Mouse (Mus musculus): ENCODE measurements around the gene Fbl. TPM values are rescaled to one million over a fixed set of nuclear protein-coding genes. Genes with fewer than 3 reads are reported as not detected.
"Not testable (repeated sequence)": the region's sequence is repeated elsewhere in the genome, so short reads cannot be mapped to it uniquely, and the experiment has no call there.

Fbl gene
- polyA plus RNA-seq, 1 experiment from 2014 or later, result 39.5 TPM

- 70% methylated on average over 19 of the region's 19 CpGs for WGBS
- Histone ChIP-seq H3K4me3 (ENCODE audit: low read depth, low read length) (no peak overlapping the region), H3K9me3 (ENCODE audit: control insufficient read depth, low read length) (no peaks in the 10 kb centered on the region), H3K27ac (ENCODE audit: low read depth, low read length) (no peak overlapping the region), H3K27me3 (ENCODE audit: control insufficient read depth, insufficient read depth, low read length) (no peaks in the 10 kb centered on the region), H3K4me2 (ENCODE audit: low read depth, low read length, severe bottlenecking) (no peak overlapping the region), H3K36me3 (ENCODE audit: control insufficient read depth, insufficient read depth, low read length) (no peaks in the 10 kb centered on the region), H3K9ac (ENCODE audit: low read length) (no peak overlapping the region), H3K4me1 (replicated peaks; ENCODE audit: control insufficient read depth, insufficient read depth, low read length) (no peaks in the 10 kb centered on the region)
- no peak for ATAC-seq (replicated peaks; ENCODE audit: low FRiP score)
- no peak for DNase-seq (ENCODE audit: low spot score)
Measured at GRCm38 (mm10) chr7:28203207-28204108, 33.9 kb downstream of the Fbl start.

- no peak for ATAC-seq (replicated peaks; ENCODE audit: low FRiP score)
- H3K9ac ChIP-seq (ENCODE audit: low read length), result no peak overlapping the region
- H3K27me3 ChIP-seq (ENCODE audit: control insufficient read depth, insufficient read depth, low read length), result no peaks in the 10 kb centered on the region
- no peaks in the 10 kb centered on the region for H3K4me1 ChIP-seq (replicated peaks; ENCODE audit: control insufficient read depth, insufficient read depth, low read length)
- H3K9me3 ChIP-seq (ENCODE audit: control insufficient read depth, low read length), result no peaks in the 10 kb centered on the region
- no peak overlapping the region for H3K27ac ChIP-seq (ENCODE audit: low read depth, low read length)
- no peaks in the 10 kb centered on the region for H3K36me3 ChIP-seq (ENCODE audit: control insufficient read depth, insufficient read depth, low read length)
- DNase-seq (ENCODE audit: low spot score), result no peak
- WGBS, result 71% methylated on average over 4 of the region's 4 CpGs
- no peak overlapping the region for H3K4me3 ChIP-seq (ENCODE audit: low read depth, low read length)
- no peak overlapping the region for H3K4me2 ChIP-seq (ENCODE audit: low read depth, low read length, severe bottlenecking)
Measured at GRCm38 (mm10) chr7:28206044-28206600, 36.6 kb downstream of the Fbl start.

DNA sequence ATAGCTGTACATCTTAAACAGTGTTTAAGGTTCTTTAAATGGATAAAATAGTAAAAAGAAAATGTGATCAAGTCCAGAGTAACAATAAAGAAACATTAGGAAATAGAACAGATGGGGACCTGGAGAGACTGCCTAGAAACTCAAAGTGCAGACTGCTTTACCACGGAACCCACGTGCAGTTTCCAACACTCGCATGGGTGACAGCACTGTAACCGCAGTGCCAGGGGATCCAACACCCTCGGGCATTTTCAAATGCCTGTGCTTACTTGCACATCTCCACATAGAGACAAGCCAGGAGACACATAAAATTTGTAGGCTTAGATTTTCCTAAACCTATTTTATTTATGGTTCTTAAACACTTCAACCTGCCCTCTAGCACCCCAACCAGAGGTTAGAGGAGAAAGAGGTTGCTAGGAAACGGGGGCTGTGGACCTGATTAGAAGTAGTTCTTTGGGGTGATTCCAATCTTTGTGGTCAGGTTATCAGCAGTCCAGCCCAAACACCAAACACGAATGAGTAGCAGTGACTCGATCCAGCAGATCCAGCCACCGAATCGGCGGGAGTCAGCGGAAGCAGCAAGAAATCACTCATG lies 39.0 kb downstream of the Fbl start:
- Histone ChIP-seq H3K4me2 (ENCODE audit: low read depth, low read length, severe bottlenecking) (peak overlapping the region; percentile 41; the same call in 1 of the 2 replicates), H3K4me3 (ENCODE audit: low read depth, low read length) (peak overlapping the region; percentile 16), H3K36me3 (ENCODE audit: control insufficient read depth, insufficient read depth, low read length) (no peaks in the 10 kb centered on the region), H3K27ac (ENCODE audit: low read depth, low read length) (no peak overlapping the region), H3K9me3 (ENCODE audit: control insufficient read depth, low read length) (no peaks in the 10 kb centered on the region), H3K9ac (ENCODE audit: low read length) (peak overlapping the region; percentile 37), H3K27me3 (ENCODE audit: control insufficient read depth, insufficient read depth, low read length) (no peaks in the 10 kb centered on the region), H3K4me1 (replicated peaks; ENCODE audit: control insufficient read depth, insufficient read depth, low read length) (no peaks in the 10 kb centered on the region)
- no peak for DNase-seq (ENCODE audit: low spot score)
- no peak for ATAC-seq (replicated peaks; ENCODE audit: low FRiP score)
- 55% methylated on average over 12 of the region's 12 CpGs for WGBS

GRCm38 (mm10) chr7:28208988-28209508 lies 39.5 kb downstream of the Fbl start:
- H3K27ac ChIP-seq (ENCODE audit: low read depth, low read length), result no peak overlapping the region

GRCm38 (mm10) chr7:28210731-28211130 lies 41.2 kb downstream of the Fbl start:
- Histone ChIP-seq H3K9ac (ENCODE audit: low read length) (no peak overlapping the region), H3K4me2 (ENCODE audit: low read depth, low read length, severe bottlenecking) (no peak overlapping the region), H3K9me3 (ENCODE audit: control insufficient read depth, low read length) (no peaks in the 10 kb centered on the region), H3K4me1 (replicated peaks; ENCODE audit: control insufficient read depth, insufficient read depth, low read length) (no peaks in the 10 kb centered on the region), H3K27ac (ENCODE audit: low read depth, low read length) (no peak overlapping the region), H3K27me3 (ENCODE audit: control insufficient read depth, insufficient read depth, low read length) (no peaks in the 10 kb centered on the region), H3K4me3 (ENCODE audit: low read depth, low read length) (no peak overlapping the region), H3K36me3 (ENCODE audit: control insufficient read depth, insufficient read depth, low read length) (no peaks in the 10 kb centered on the region)
- ATAC-seq (replicated peaks; ENCODE audit: low FRiP score) (no peak), DNase-seq (ENCODE audit: low spot score) (no peak)
- WGBS, result 55% methylated on average over 5 of the region's 5 CpGs

More at GRCm38 (mm10) chr7:28208988-28209508, 39.5 kb downstream of the Fbl start:
- Histone ChIP-seq H3K9ac (ENCODE audit: low read length) (peak overlapping the region; percentile 37), H3K4me2 (ENCODE audit: low read depth, low read length, severe bottlenecking) (peak overlapping the region; percentile 41; the same call in 1 of the 2 replicates), H3K9me3 (ENCODE audit: control insufficient read depth, low read length) (no peaks in the 10 kb centered on the region), H3K36me3 (ENCODE audit: control insufficient read depth, insufficient read depth, low read length) (no peaks in the 10 kb centered on the region), H3K27me3 (ENCODE audit: control insufficient read depth, insufficient read depth, low read length) (no peaks in the 10 kb centered on the region), H3K4me3 (ENCODE audit: low read depth, low read length) (peak overlapping the region; percentile 16), H3K4me1 (replicated peaks; ENCODE audit: control insufficient read depth, insufficient read depth, low read length) (no peaks in the 10 kb centered on the region)
- DNase-seq (ENCODE audit: low spot score), result no peak
- ATAC-seq (replicated peaks; ENCODE audit: low FRiP score), result no peak
- WGBS, result 56% methylated on average over 19 of the region's 19 CpGs

- Histone ChIP-seq H3K27ac (ENCODE audit: low read depth, low read length) (no peak overlapping the region), H3K4me2 (ENCODE audit: low read depth, low read length, severe bottlenecking) (no peak overlapping the region), H3K9me3 (ENCODE audit: control insufficient read depth, low read length) (no peaks in the 10 kb centered on the region), H3K4me1 (replicated peaks; ENCODE audit: control insufficient read depth, insufficient read depth, low read length) (no peaks in the 10 kb centered on the region), H3K36me3 (ENCODE audit: control insufficient read depth, insufficient read depth, low read length) (no peaks in the 10 kb centered on the region), H3K4me3 (ENCODE audit: low read depth, low read length) (no peak overlapping the region), H3K27me3 (ENCODE audit: control insufficient read depth, insufficient read depth, low read length) (no peaks in the 10 kb centered on the region), H3K9ac (ENCODE audit: low read length) (no peak overlapping the region)
- WGBS, result 46% methylated on average over 10 of the region's 10 CpGs
- ATAC-seq (replicated peaks; ENCODE audit: low FRiP score), result no peak
- peak; percentile 65 for DNase-seq (ENCODE audit: low spot score)
Measured at GRCm38 (mm10) chr7:28214142-28214541, 44.6 kb downstream of the Fbl start.

DNA sequence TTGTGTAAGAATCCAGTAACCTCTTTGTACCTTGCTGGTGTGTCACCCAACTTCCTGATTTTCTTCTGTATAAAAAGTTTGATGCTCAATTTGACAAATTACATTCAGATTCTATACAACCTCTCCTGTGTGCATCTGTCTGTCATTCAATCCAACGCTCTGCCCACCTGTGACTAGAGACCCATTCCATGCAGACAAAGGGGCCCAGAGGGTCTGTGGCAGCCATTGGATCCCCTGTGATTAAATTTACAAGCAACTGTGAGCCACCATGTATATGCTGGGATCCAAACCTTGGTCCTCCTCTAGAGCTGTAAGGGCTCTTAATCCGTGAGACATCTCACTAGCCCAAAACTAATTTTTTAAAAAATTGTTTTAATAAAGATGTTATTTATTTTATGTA lies 46.4 kb downstream of the Fbl start:
- H3K27ac ChIP-seq (ENCODE audit: low read depth, low read length); H3K4me1 ChIP-seq (replicated peaks; ENCODE audit: control insufficient read depth, insufficient read depth, low read length); H3K9ac ChIP-seq (ENCODE audit: low read length); H3K27me3 ChIP-seq (ENCODE audit: control insufficient read depth, insufficient read depth, low read length); H3K4me2 ChIP-seq (ENCODE audit: low read depth, low read length, severe bottlenecking); DNase-seq (ENCODE audit: low spot score); ATAC-seq (replicated peaks; ENCODE audit: low FRiP score); H3K9me3 ChIP-seq (ENCODE audit: control insufficient read depth, low read length); H3K4me3 ChIP-seq (ENCODE audit: low read depth, low read length); H3K36me3 ChIP-seq (ENCODE audit: control insufficient read depth, insufficient read depth, low read length): not testable (repeated sequence)
- 91% methylated on average over 2 of the region's 2 CpGs for WGBS

GRCm38 (mm10) chr7:28217811-28218210 lies 48.3 kb downstream of the Fbl start:
- not testable (repeated sequence) for DNase-seq (ENCODE audit: low spot score); H3K27me3 ChIP-seq (ENCODE audit: control insufficient read depth, insufficient read depth, low read length); H3K36me3 ChIP-seq (ENCODE audit: control insufficient read depth, insufficient read depth, low read length); H3K4me2 ChIP-seq (ENCODE audit: low read depth, low read length, severe bottlenecking); H3K27ac ChIP-seq (ENCODE audit: low read depth, low read length); H3K4me3 ChIP-seq (ENCODE audit: low read depth, low read length); H3K9ac ChIP-seq (ENCODE audit: low read length); H3K9me3 ChIP-seq (ENCODE audit: control insufficient read depth, low read length); H3K4me1 ChIP-seq (replicated peaks; ENCODE audit: control insufficient read depth, insufficient read depth, low read length); ATAC-seq (replicated peaks; ENCODE audit: low FRiP score)
- WGBS, result 93% methylated on average over 11 of the region's 13 CpGs

Data from forebrain, embryonic 11.5 days (tissue).